Mouse (Mus musculus): Measurements from ENCODE around the gene Klk1b1. TPM values are rescaled to one million over a fixed set of nuclear protein-coding genes. Genes with fewer than 3 reads are reported as not detected.
"Not testable (repeated sequence)": the region's sequence is repeated elsewhere in the genome, so short reads cannot be mapped to it uniquely, and the experiment has no call there.

Klk1b1 gene
- polyA plus RNA-seq, 2 experiments = not detected

DNA sequence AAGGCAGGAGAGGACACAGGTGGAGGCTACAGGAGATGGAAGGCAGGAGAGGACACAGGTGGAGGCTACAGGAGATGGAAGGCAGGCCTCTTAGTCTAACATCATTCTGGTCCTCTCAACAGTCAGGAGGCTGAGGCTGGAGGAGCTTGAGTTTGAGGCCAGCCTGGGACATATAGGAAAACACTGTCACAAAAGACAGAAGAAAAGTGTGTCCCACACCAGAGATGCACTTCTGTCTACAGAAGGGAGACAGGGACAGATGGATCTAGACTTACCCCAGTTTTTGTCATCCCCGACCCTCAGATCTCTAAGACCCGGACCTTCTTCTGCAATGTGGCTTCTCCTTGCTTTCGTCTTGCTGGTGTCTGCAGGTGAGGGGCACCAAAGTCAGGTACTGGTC lies 33.1 kb upstream of the Klk1b1 start, which contains the start of gene Klk15:
Gene Klk15 (plus strand): TSS at position 301 of the 400 bp plus-strand sequence.
- Histone ChIP-seq H3K9ac (replicated peaks) (no peak within 1 kb of the TSS), H3K9me3 (ENCODE audit: control insufficient read depth, low read length) (no peaks in the 10 kb centered on the region), H3K36me3 (replicated peaks; ENCODE audit: control insufficient read depth, insufficient read depth, low read depth) (no peaks in the 10 kb centered on the region), H3K4me3 (ENCODE audit: insufficient read depth in 1 of 2, low read depth in 2 of 2, low read length in 2 of 2) (no peak within 1 kb of the TSS), H3K27me3 (ENCODE audit: control insufficient read depth, insufficient read depth, low read length) (no peaks in the 10 kb centered on the region), H3K27ac (no peak within 1 kb of the TSS), H3K4me1 (replicated peaks; ENCODE audit: control insufficient read depth in 2 of 2, insufficient read depth in 2 of 2, low read length in 1 of 2) (no peaks in the 10 kb centered on the region), H3K4me2 (ENCODE audit: low read depth) (no peak within 1 kb of the TSS)
- ATAC-seq (ENCODE audit: insufficient read depth) (no peak), DNase-seq (ENCODE audit: low read depth in 3 of 3, low spot score in 3 of 3) (no peak)
- no peak for TF ChIP-seq CTCF (IDR thresholded peaks at IDR 0.05; ENCODE audit: low read depth)
- no peak for TF ChIP-seq EP300 (IDR thresholded peaks at IDR 0.05; ENCODE audit: low read depth)
- 54% methylated on average over 3 of the region's 3 CpGs for WGBS (ENCODE audit: insufficient replicate concordance)

DNA sequence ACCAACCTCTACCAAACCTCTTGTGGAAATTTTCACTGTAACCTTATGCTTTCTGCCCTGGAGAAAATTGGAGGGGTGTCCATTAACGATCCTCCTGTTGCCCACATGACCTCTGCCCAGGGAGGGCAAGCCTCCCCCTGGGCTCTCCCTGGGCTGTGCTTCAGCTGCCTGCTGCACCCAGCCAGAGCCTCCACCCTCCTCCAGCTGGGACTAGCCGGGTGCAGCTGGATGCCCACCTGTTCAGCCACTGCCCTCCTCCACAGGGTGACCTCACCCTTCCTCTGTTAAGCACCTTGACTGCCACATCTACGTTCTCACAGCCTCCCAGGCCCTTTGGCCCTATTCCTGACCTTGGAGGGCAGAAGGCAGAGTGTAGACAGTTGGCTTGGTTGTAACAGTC lies 31.8 kb upstream of the Klk1b1 start:
- DNase-seq (ENCODE audit: low read depth in 3 of 3, low spot score in 3 of 3) (no peak), ATAC-seq (ENCODE audit: insufficient read depth) (no peak)
- no peaks in the 10 kb centered on the region for H3K4me1 ChIP-seq (replicated peaks; ENCODE audit: control insufficient read depth in 2 of 2, insufficient read depth in 2 of 2, low read length in 1 of 2)
- no peak overlapping the region for H3K9ac ChIP-seq (replicated peaks)
- no peak overlapping the region for H3K4me3 ChIP-seq (ENCODE audit: insufficient read depth in 1 of 2, low read depth in 2 of 2, low read length in 2 of 2)
- H3K9me3 ChIP-seq (ENCODE audit: control insufficient read depth, low read length) = no peaks in the 10 kb centered on the region
- TF ChIP-seq CTCF (IDR thresholded peaks at IDR 0.05; ENCODE audit: low read depth) (no peak), EP300 (IDR thresholded peaks at IDR 0.05; ENCODE audit: low read depth) (no peak)
- no peaks in the 10 kb centered on the region for H3K27me3 ChIP-seq (ENCODE audit: control insufficient read depth, insufficient read depth, low read length)
- no peak overlapping the region for H3K4me2 ChIP-seq (ENCODE audit: low read depth)
- no peaks in the 10 kb centered on the region for H3K36me3 ChIP-seq (replicated peaks; ENCODE audit: control insufficient read depth, insufficient read depth, low read depth)
- H3K27ac ChIP-seq = no peak overlapping the region
- WGBS (ENCODE audit: insufficient replicate concordance) = 41% methylated on average over 3 of the region's 3 CpGs

DNA sequence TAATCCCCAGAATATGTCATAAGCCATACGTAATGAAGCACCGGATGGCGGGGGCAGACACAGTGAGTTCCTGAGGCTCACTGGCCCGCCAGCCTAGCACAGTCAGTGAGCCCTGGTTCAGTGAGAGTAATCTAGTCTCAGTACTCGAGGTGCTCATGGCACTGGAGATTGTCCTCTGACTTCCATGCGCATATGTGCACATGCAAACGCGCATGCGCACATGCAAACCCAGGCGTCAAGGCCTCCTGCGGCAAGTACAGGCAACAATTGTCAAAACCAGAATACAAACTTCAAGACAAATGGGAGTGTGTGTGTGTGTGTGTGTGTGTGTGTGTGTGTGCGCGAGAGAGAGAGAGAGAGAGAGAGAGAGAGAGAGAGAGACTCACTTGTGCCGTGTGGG lies 30.0 kb upstream of the Klk1b1 start:
- no peaks in the 10 kb centered on the region for H3K4me1 ChIP-seq (replicated peaks; ENCODE audit: control insufficient read depth in 2 of 2, insufficient read depth in 2 of 2, low read length in 1 of 2)
- H3K4me2 ChIP-seq (ENCODE audit: low read depth) = no peak overlapping the region
- no peak for TF ChIP-seq EP300 (IDR thresholded peaks at IDR 0.05; ENCODE audit: low read depth)
- TF ChIP-seq CTCF (IDR thresholded peaks at IDR 0.05; ENCODE audit: low read depth) = no peak
- no peak overlapping the region for H3K27ac ChIP-seq
- no peaks in the 10 kb centered on the region for H3K36me3 ChIP-seq (replicated peaks; ENCODE audit: control insufficient read depth, insufficient read depth, low read depth)
- ATAC-seq (ENCODE audit: insufficient read depth) = no peak
- DNase-seq (ENCODE audit: low read depth in 3 of 3, low spot score in 3 of 3) = no peak
- H3K9ac ChIP-seq (replicated peaks) = no peak overlapping the region
- 72% methylated on average over 14 of the region's 14 CpGs for WGBS (ENCODE audit: insufficient replicate concordance)
- H3K27me3 ChIP-seq (ENCODE audit: control insufficient read depth, insufficient read depth, low read length) = no peaks in the 10 kb centered on the region
- H3K4me3 ChIP-seq (ENCODE audit: insufficient read depth in 1 of 2, low read depth in 2 of 2, low read length in 2 of 2) = no peak overlapping the region
- H3K9me3 ChIP-seq (ENCODE audit: control insufficient read depth, low read length) = no peaks in the 10 kb centered on the region

DNA sequence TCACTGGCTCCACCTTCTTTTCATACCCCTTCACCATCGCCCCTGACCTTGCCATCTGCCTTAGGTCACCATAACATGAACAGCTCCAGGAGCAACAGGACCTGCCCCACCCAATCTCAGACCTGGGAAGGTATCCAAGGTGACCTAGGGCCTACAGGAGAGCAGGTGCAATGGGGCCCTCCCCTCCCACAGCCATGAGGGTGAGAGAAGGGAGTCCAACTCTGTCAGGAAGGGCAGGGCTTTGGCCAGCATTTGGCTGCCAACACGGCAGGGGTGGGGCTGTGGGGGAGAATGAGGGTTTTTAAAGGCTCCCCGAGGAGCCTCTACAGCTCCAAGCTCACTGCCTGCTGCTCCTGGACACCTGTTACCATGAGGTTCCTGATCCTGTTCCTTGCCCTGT lies 24.3 kb upstream of the Klk1b1 start:
- H3K36me3 ChIP-seq (replicated peaks; ENCODE audit: control insufficient read depth, insufficient read depth, low read depth); ATAC-seq (ENCODE audit: insufficient read depth); H3K9ac ChIP-seq (replicated peaks); H3K4me3 ChIP-seq (ENCODE audit: insufficient read depth in 1 of 2, low read depth in 2 of 2, low read length in 2 of 2); H3K27ac ChIP-seq; H3K9me3 ChIP-seq (ENCODE audit: control insufficient read depth, low read length); H3K27me3 ChIP-seq (ENCODE audit: control insufficient read depth, insufficient read depth, low read length); DNase-seq (ENCODE audit: low read depth in 3 of 3, low spot score in 3 of 3); H3K4me2 ChIP-seq (ENCODE audit: low read depth); H3K4me1 ChIP-seq (replicated peaks; ENCODE audit: control insufficient read depth in 2 of 2, insufficient read depth in 2 of 2, low read length in 1 of 2): not testable (repeated sequence)
- 37% methylated on average over 3 of the region's 3 CpGs for WGBS (ENCODE audit: insufficient replicate concordance)

DNA sequence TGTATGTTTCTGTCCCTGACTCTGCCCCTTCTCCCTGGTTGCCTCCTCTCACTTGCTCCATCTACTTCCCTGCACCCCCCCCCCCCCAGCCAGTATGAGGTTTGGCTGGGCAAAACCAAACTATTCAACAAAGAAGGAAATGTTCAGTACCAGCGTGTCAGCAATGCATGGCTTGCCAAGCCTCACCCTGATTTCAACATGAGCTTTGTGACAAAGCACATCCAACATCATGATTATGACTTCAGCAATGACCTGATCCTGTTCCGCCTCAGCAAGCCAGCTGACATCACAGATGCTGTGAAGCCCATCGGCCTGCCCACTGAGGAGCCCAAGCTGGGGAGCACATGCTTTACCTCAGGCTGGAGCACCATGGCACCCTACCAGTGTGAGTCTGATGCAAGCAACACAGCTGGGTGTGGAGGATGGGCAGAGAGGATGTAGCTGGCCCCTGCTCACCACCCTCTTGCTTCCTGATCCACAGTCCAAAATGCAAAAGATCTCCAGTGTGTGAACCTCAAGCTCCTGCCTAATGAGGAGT lies 21.8 kb upstream of the Klk1b1 start:
- Histone ChIP-seq H3K4me2 (ENCODE audit: low read depth) (no peak overlapping the region), H3K9me3 (ENCODE audit: control insufficient read depth, low read length) (no peaks in the 10 kb centered on the region), H3K4me1 (replicated peaks; ENCODE audit: control insufficient read depth in 2 of 2, insufficient read depth in 2 of 2, low read length in 1 of 2) (no peaks in the 10 kb centered on the region), H3K27me3 (ENCODE audit: control insufficient read depth, insufficient read depth, low read length) (no peaks in the 10 kb centered on the region), H3K9ac (replicated peaks) (no peak overlapping the region), H3K36me3 (replicated peaks; ENCODE audit: control insufficient read depth, insufficient read depth, low read depth) (no peaks in the 10 kb centered on the region), H3K27ac (no peak overlapping the region), H3K4me3 (ENCODE audit: insufficient read depth in 1 of 2, low read depth in 2 of 2, low read length in 2 of 2) (no peak overlapping the region)
- TF ChIP-seq CTCF (IDR thresholded peaks at IDR 0.05; ENCODE audit: low read depth) = no peak
- no peak for TF ChIP-seq EP300 (IDR thresholded peaks at IDR 0.05; ENCODE audit: low read depth)
- no peak for ATAC-seq (ENCODE audit: insufficient read depth)
- WGBS (ENCODE audit: insufficient replicate concordance) = 44% methylated on average over 3 of the region's 3 CpGs
- no peak for DNase-seq (ENCODE audit: low read depth in 3 of 3, low spot score in 3 of 3)
